Mouse (Mus musculus) thymus, adult 2 months (tissue): Measurements from ENCODE around the gene Tcirg1.

Experiments
- CTCF ChIP-seq: fragments of 200-500 bp; IDR thresholded peaks from 2 replicates; pipeline ENCODE4 v1.5.1; 2012; ENCODE audit warnings: mild to moderate bottlenecking, control low read depth, low read length, moderate library complexity, borderline replicate concordance; ENCODE audit not compliant: control insufficient read depth, poor library complexity, insufficient read depth; ENCODE audit errors: extremely low read depth
- POLR2A ChIP-seq: fragments of 200-500 bp; IDR thresholded peaks from 2 replicates; pipeline ENCODE4 v1.6.1; 2012; ENCODE audit warnings: mild to moderate bottlenecking, low read length, control low read depth, moderate library complexity; ENCODE audit not compliant: control insufficient read depth, poor library complexity, insufficient read depth; ENCODE audit errors: extremely low read depth

GRCm38 (mm10) chr19:3850847-3851469, 56.0 kb downstream of the Tcirg1 start:
- no peak for TF ChIP-seq POLR2A
- no peak for TF ChIP-seq CTCF
